Mouse (Mus musculus) cerebellum, adult (tissue): ENCODE measurements around the gene Olfr1494.
A peak's percentile ranks its signal among the peaks of the same experiment; 100 is the strongest.

ENCODE experiments used
- ATAC-seq: cut with Nextera tagmentation; 2 replicates; pipeline ENCODE4 v1.9.2; 2017; ENCODE audit warnings: mild to moderate bottlenecking, moderate library complexity, mixed read lengths; ENCODE audit not compliant: insufficient number of reproducible peaks, low FRiP score, low TSS enrichment

The Olfr1494 gene

DNA sequence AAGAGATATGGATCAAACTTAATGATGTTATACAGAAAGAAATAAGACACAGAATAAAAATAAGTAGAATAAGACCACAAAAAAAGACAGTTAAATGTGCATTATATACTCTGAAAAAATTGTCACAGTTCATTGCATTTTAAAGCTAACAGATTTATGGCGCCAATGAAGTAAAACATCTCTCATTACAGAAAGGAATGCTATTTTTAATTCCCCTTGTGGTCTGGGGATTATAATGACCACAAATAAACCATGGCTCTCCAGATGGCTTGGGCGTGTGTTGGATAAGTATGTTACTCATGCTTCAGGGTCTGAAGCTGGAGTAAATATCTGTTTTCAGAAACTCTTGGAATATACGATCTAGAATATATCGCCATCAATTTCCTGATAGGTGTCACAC is at the start of gene Olfr1494:
Gene Olfr1494, plus strand, starts transcription at position 301 of the 400 bp plus-strand sequence.
- ATAC-seq = no peak

- no peak for ATAC-seq
Observed at GRCm38 (mm10) chr19:13696968-13697367, 42.6 kb upstream of the Olfr1494 start, which contains the start of gene Olfr1491. Gene Olfr1491 (plus strand): TSS chr19:13697268.

- no peak for ATAC-seq
Observed at GRCm38 (mm10) chr19:13722978-13723377, 16.6 kb upstream of the Olfr1494 start, which contains the start of gene Olfr1493-ps1. Gene Olfr1493-ps1 (plus strand): TSS chr19:13723278.

DNA sequence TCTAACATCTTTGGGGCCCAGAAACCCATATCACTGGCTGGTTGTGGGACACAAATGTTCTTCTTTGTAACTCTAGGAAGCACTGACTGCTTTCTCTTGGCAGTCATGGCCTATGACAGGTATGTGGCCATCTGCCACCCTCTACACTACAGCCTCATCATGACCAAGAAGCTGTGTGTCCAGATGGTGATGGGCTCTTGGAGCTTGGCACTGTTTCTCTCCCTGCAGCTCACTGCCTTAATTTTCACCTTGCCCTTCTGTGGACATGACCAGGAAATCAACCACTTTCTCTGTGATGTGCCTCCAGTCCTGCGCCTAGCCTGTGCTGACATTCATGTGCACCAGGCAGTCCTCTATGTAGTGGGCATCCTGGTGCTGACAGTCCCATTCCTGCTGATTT is 9.8 kb downstream of the Olfr1494 start:
- no peak for ATAC-seq

GRCm38 (mm10) chr19:13764306-13764705 is 24.8 kb downstream of the Olfr1494 start, which contains the start of gene Olfr1495:
Gene Olfr1495 (plus strand): TSS chr19:13764606.
- no peak for ATAC-seq

DNA sequence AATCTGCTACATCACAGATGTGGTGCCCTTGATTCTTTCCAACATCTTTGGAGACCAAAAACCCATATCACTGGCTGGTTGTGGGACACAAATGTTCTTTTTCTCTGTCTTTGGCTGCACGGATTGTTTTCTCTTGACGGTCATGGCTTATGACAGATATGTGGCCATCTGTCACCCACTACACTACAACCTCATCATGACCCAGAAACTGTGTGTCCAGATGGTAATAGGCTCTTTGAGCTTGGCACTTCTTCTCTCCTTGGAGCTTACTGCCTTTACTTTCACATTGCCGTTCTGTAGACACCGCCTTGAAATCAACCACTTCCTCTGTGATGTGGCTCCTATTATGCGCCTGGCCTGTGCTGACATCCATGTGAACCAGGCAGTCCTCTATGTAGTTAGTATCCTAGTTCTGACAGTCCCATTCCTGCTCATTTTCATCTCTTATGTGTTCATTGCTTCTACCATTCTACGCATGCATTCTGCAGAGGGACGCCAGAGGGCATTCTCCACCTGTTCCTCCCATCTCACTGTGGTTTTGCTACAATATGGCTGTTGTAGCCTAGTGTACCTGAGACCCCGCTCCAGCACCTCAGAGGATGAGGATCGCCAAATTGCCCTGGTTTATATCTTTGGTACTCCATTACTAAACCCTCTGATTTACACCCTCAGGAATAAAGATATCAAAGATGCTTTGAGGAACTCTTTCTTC is 29.2 kb downstream of the Olfr1494 start:
- peak; percentile 56; the same call in 1 of the 2 replicates for ATAC-seq

DNA sequence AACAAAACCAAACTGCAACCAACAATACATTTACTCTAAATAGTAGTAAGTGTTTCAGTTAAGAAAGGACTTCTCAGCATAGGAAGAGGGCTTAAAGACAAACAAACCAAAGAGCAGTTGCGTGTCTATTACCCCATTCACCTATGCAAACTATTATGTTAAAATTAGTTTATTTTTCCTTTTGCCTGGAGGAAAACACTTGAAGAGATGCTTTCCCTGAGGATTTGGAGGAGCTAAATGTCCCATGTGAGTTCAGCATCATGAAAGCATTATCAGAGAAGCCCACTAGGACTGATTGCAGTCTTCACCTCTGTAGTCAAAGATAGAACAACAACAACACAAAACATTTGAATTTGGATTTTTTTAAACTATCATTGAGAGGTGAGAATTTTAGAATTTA is 38.0 kb downstream of the Olfr1494 start, which contains the start of gene Olfr1496:
Gene Olfr1496, plus strand, starts transcription at position 301 of the 400 bp plus-strand sequence.
- ATAC-seq = no peak

- ATAC-seq = no peak
Observed at GRCm38 (mm10) chr19:13798102-13798501, 58.6 kb downstream of the Olfr1494 start, which contains the start of gene Olfr1497. Gene Olfr1497 (minus strand): TSS chr19:13798202.
